Mouse (Mus musculus): ENCODE results near the gene Mycn. TPM values are rescaled to one million over a fixed set of nuclear protein-coding genes. Genes with fewer than 3 reads are reported as not detected.

Gene Mycn
- polyA plus RNA-seq (2012; rRNA removed; ENCODE audit: low replicate concordance): 1.0 and 2.2 TPM in 2 replicates

DNA sequence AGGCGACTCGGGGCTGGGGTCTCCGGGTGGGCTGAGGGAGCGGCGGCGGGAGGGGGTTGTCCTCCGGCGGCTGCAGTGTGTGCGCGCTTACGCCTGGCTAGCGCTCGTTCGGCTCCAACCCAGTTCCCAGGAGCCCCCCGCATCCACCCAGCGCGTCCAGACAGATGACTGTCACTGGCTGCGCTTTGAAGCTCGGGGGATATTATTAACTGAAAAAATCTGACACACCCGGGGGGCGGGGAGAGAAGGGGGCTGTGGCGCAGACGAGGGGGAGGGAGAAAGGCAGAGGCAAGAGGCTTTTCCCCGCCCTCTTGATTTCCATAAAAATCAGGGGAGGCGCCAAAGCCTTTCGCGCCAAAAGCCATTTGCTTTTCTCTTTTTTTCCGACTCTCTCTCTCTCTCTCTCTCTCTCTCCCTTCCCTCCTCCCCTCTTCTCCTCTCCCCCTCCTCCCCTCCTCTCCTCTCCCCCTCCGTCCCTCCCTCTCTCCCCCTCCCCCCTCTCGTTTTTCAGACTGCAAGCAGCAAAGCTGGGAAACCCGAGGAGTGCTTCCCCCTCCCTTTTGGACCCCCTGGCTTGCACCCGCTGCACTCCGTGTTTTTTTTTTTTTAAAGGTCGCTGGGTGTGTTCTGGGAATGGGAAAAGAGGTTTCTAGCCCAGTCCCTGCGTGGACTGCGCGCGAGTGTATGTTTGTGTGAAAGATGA lies at the start of gene Mycn:
Gene Mycn, minus strand, starts transcription at position 254 of the 703 bp plus-strand sequence.

Measured in mammary gland, adult 2 months (tissue).